Mouse (Mus musculus): Measurements from ENCODE around the gene Tmigd3. TPM values are rescaled to one million over a fixed set of nuclear protein-coding genes. Genes with fewer than 3 reads are reported as not detected.

Gene Tmigd3
- total RNA-seq, 2 experiments from 2014 or later, result not detected

- no peak for DNase-seq
Observed at GRCm38 (mm10) chr3:105933926-105934325, 63.2 kb downstream of the Tmigd3 start.

GRCm38 (mm10) chr3:105935033-105935432, 64.3 kb downstream of the Tmigd3 start:
- DNase-seq, result no peak

- DNase-seq, result no peak
Observed at GRCm38 (mm10) chr3:105936111-105936510, 65.4 kb downstream of the Tmigd3 start.

GRCm38 (mm10) chr3:105951348-105951747, 80.6 kb downstream of the Tmigd3 start:
- no peak for DNase-seq

- DNase-seq, result no peak
Observed at GRCm38 (mm10) chr3:105957235-105957634, 86.5 kb downstream of the Tmigd3 start.

DNA sequence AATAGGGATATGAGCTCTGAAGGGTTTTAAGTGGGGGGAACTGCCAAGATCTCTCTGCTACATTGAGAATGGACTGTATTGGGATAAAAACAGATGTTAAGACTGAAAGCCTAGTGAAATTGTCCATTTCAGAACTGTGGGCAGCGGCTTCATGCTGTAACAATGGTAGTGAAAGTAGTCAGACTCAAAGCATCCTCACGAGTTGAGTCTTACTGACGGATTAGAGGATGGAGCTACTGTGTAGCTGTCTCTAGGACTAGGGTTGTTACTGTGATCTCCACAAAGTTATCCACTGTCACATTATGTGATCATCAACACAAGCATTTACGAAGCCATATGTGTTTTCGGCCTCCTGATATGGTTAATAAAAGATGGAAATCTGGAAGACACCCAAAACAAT, 87.5 kb downstream of the Tmigd3 start:
- no peak for DNase-seq

GRCm38 (mm10) chr3:105958974-105959580, 88.4 kb downstream of the Tmigd3 start, which contains the start of gene Wdr77:
Gene Wdr77 (plus strand): TSS chr3:105959369.
- DNase-seq, result peak; percentile 94

DNA sequence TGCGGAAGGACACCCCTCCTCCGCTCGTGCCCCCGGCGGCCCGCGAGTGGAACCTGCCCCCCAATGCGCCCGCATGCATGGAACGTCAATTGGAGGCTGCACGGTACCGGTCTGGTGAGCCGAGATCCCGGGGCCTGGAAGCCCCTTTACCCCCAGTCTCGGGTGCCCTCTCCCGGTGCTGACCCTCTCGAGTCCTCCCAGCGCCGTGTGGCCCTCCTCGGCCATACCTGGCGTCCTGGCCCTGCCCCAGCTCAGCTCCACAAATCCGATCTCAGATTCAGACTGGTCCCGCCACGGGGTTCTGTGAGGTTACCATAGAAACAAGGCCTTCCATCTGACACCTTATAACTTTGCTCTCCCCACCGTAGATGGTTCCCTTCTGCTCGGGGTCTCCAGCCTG, 88.9 kb downstream of the Tmigd3 start:
- no peak for DNase-seq

- no peak for DNase-seq
Observed at GRCm38 (mm10) chr3:105959999-105960398, 89.3 kb downstream of the Tmigd3 start, which contains the start of gene Atp5f1. Gene Atp5f1 (minus strand): TSS chr3:105960099.

- DNase-seq, result no peak
Observed at GRCm38 (mm10) chr3:105960700-105961099, 90.0 kb downstream of the Tmigd3 start.

DNA sequence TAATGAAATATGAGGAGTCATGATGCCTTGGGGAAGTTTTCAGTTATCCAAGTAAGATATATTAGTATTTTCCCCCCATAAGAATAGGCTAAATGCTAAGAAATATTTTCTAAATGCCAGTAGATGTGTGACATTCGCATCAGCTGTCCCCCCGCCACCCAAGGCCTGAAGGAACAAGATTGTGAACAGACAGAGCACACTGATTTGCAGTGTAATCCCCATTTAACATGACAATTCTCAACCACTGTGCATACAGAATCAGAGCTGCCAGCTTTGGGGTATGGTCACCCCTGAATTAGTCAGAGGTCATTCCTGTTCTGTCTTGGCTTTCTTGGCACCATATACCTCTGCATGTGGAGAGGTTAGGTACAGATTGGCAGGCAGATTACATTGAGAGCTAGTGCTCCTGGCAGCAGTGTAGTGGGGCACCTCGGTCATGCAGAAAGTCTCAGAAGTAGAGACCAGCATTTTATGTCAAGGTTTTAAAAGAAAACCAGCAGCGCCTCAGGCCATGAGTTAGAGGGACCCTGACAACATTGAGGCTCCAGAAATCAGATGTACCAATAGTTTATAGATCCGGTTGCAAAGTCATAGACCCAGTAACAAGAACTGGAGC, 101.2 kb downstream of the Tmigd3 start:
- no peak for DNase-seq

DNA sequence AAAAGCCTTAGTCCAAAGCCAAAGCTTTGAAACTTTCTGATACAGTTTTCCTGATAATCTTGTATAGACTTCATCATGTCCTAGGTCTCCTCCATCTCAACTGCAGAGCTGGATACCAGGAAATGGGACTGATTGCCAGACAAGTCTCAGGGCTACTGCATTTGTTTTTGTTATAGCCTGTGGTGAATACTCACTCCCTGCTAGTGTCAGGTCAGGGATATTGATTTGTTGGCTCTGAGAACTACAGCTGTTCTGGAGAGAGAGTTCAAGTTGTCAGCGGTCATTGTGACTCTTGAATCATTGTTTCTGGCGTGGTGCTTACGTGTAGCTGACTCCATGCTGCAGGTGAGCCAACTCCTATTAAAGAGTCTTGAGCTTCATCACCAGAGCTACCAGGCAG, 102.7 kb downstream of the Tmigd3 start, which contains the start of gene Ovgp1:
TSS of gene Ovgp1 (plus strand) at position 301 of the 400 bp plus-strand sequence.
- DNase-seq, result no peak

Other genes with a start within 250 kb of the Tmigd3 start
- gene Ddx20, start 183.3 kb upstream of the Tmigd3 start, total RNA-seq (2021), result 1 to 10 TPM; 7.8 to 8.1 TPM
- gene Inka2, start 166.3 kb upstream of the Tmigd3 start, total RNA-seq (2021), result 1 to 10 TPM; 2.6 to 6.0 TPM
- 10 to 100 TPM; 77.6 to 84.2 TPM for gene Rap1a, start 69.6 kb upstream of the Tmigd3 start, total RNA-seq (2021)
- under 1 TPM in 1 of 2 experiments, not detected in 1; 0.21 TPM for gene Adora3, start within 50 bp of the Tmigd3 start, total RNA-seq (2021)
- gene I830077J02Rik, start 61.8 kb downstream of the Tmigd3 start, total RNA-seq (2021), result under 1 TPM; 0.28 to 0.64 TPM
- gene Wdr77, start 88.5 kb downstream of the Tmigd3 start, total RNA-seq (2021), result 10 to 100 TPM; 26.8 to 27.2 TPM
- 100 to 1,000 TPM; 671 to 699 TPM for gene Atp5f1, start 89.2 kb downstream of the Tmigd3 start, total RNA-seq (2021)
- under 1 TPM; 0.51 to 0.64 TPM for gene Ovgp1, start 102.8 kb downstream of the Tmigd3 start, total RNA-seq (2021)
- not detected for gene Pifo, start 143.7 kb downstream of the Tmigd3 start, total RNA-seq (2021)
- gene Chil5, start 161.9 kb downstream of the Tmigd3 start, total RNA-seq (2021), result under 1 TPM in 1 of 2 experiments, not detected in 1; 0.28 TPM
- not detected for gene Chia1, start 242.3 kb downstream of the Tmigd3 start, total RNA-seq (2021)

Data from gastrocnemius, postnatal 25 days (tissue).